Mouse (Mus musculus): ENCODE measurements around the gene Zg16. TPM values are rescaled to one million over a fixed set of nuclear protein-coding genes. Genes with fewer than 3 reads are reported as not detected.

The Zg16 gene
- polyA plus RNA-seq, 1 experiment = not detected

GRCm38 (mm10) chr7:127084794-127085193 lies 2.3 kb downstream of the Zg16 start:
- Histone ChIP-seq H3K4me3 (ENCODE audit: low read depth, low read length) (no peak overlapping the region), H3K9me3 (replicated peaks; ENCODE audit: control insufficient read depth, insufficient read depth, low read length, poor library complexity, severe bottlenecking) (no peaks in the 10 kb centered on the region), H3K4me1 (ENCODE audit: control insufficient read depth, insufficient read depth, low read length) (no peaks in the 10 kb centered on the region), H3K9ac (ENCODE audit: low read depth, poor library complexity, severe bottlenecking) (no peak overlapping the region), H3K36me3 (ENCODE audit: control insufficient read depth, insufficient read depth, low read length, poor library complexity, severe bottlenecking) (no peaks in the 10 kb centered on the region), H3K27ac (ENCODE audit: insufficient read depth, low read length) (no peak overlapping the region), H3K27me3 (ENCODE audit: control insufficient read depth, insufficient read depth, low read length, poor library complexity, severe bottlenecking) (no peaks in the 10 kb centered on the region)
- no peak for TF ChIP-seq POLR2A (IDR thresholded peaks at IDR 0.05; ENCODE audit: insufficient read depth, low read length)
- TF ChIP-seq EP300 (IDR thresholded peaks at IDR 0.05; ENCODE audit: insufficient read depth, low read depth, low read length) = no peak

GRCm38 (mm10) chr7:127083689-127084088 lies 3.4 kb downstream of the Zg16 start:
- no peaks in the 10 kb centered on the region for H3K27me3 ChIP-seq (ENCODE audit: control insufficient read depth, insufficient read depth, low read length, poor library complexity, severe bottlenecking)
- no peak overlapping the region for H3K27ac ChIP-seq (ENCODE audit: insufficient read depth, low read length)
- TF ChIP-seq CTCF (IDR thresholded peaks at IDR 0.05; ENCODE audit: low read depth, low read length) = no peak
- no peak for TF ChIP-seq EP300 (IDR thresholded peaks at IDR 0.05; ENCODE audit: insufficient read depth, low read depth, low read length)
- no peak for TF ChIP-seq POLR2A (IDR thresholded peaks at IDR 0.05; ENCODE audit: insufficient read depth, low read length)
- no peaks in the 10 kb centered on the region for H3K4me1 ChIP-seq (ENCODE audit: control insufficient read depth, insufficient read depth, low read length)
- no peaks in the 10 kb centered on the region for H3K36me3 ChIP-seq (ENCODE audit: control insufficient read depth, insufficient read depth, low read length, poor library complexity, severe bottlenecking)
- H3K4me3 ChIP-seq (ENCODE audit: low read depth, low read length) = no peak overlapping the region
- H3K9ac ChIP-seq (ENCODE audit: low read depth, poor library complexity, severe bottlenecking) = no peak overlapping the region
- H3K9me3 ChIP-seq (replicated peaks; ENCODE audit: control insufficient read depth, insufficient read depth, low read length, poor library complexity, severe bottlenecking) = no peaks in the 10 kb centered on the region

GRCm38 (mm10) chr7:127082995-127083394 lies 4.1 kb downstream of the Zg16 start:
- Histone ChIP-seq H3K4me3 (ENCODE audit: low read depth, low read length) (no peak overlapping the region), H3K4me1 (ENCODE audit: control insufficient read depth, insufficient read depth, low read length) (no peaks in the 10 kb centered on the region), H3K36me3 (ENCODE audit: control insufficient read depth, insufficient read depth, low read length, poor library complexity, severe bottlenecking) (no peaks in the 10 kb centered on the region), H3K27ac (ENCODE audit: insufficient read depth, low read length) (no peak overlapping the region), H3K9ac (ENCODE audit: low read depth, poor library complexity, severe bottlenecking) (no peak overlapping the region), H3K9me3 (replicated peaks; ENCODE audit: control insufficient read depth, insufficient read depth, low read length, poor library complexity, severe bottlenecking) (no peaks in the 10 kb centered on the region), H3K27me3 (ENCODE audit: control insufficient read depth, insufficient read depth, low read length, poor library complexity, severe bottlenecking) (no peaks in the 10 kb centered on the region)
- TF ChIP-seq CTCF (IDR thresholded peaks at IDR 0.05; ENCODE audit: low read depth, low read length) = no peak
- no peak for TF ChIP-seq EP300 (IDR thresholded peaks at IDR 0.05; ENCODE audit: insufficient read depth, low read depth, low read length)
- TF ChIP-seq POLR2A (IDR thresholded peaks at IDR 0.05; ENCODE audit: insufficient read depth, low read length) = no peak

- Histone ChIP-seq H3K4me1 (ENCODE audit: control insufficient read depth, insufficient read depth, low read length) (no peaks in the 10 kb centered on the region), H3K9me3 (replicated peaks; ENCODE audit: control insufficient read depth, insufficient read depth, low read length, poor library complexity, severe bottlenecking) (no peaks in the 10 kb centered on the region), H3K27ac (ENCODE audit: insufficient read depth, low read length) (no peak overlapping the region), H3K36me3 (ENCODE audit: control insufficient read depth, insufficient read depth, low read length, poor library complexity, severe bottlenecking) (no peaks in the 10 kb centered on the region), H3K27me3 (ENCODE audit: control insufficient read depth, insufficient read depth, low read length, poor library complexity, severe bottlenecking) (no peaks in the 10 kb centered on the region), H3K9ac (ENCODE audit: low read depth, poor library complexity, severe bottlenecking) (no peak overlapping the region), H3K4me3 (ENCODE audit: low read depth, low read length) (no peak overlapping the region)
- TF ChIP-seq POLR2A (IDR thresholded peaks at IDR 0.05; ENCODE audit: insufficient read depth, low read length) = no peak
- no peak for TF ChIP-seq EP300 (IDR thresholded peaks at IDR 0.05; ENCODE audit: insufficient read depth, low read depth, low read length)
- no peak for TF ChIP-seq CTCF (IDR thresholded peaks at IDR 0.05; ENCODE audit: low read depth, low read length)
Observed at GRCm38 (mm10) chr7:127082271-127082670, 4.9 kb downstream of the Zg16 start.

- H3K4me1 ChIP-seq (ENCODE audit: control insufficient read depth, insufficient read depth, low read length) = no peaks in the 10 kb centered on the region
- no peaks in the 10 kb centered on the region for H3K9me3 ChIP-seq (replicated peaks; ENCODE audit: control insufficient read depth, insufficient read depth, low read length, poor library complexity, severe bottlenecking)
- H3K36me3 ChIP-seq (ENCODE audit: control insufficient read depth, insufficient read depth, low read length, poor library complexity, severe bottlenecking) = no peaks in the 10 kb centered on the region
- H3K4me3 ChIP-seq (ENCODE audit: low read depth, low read length) = no peak overlapping the region
- no peak for TF ChIP-seq EP300 (IDR thresholded peaks at IDR 0.05; ENCODE audit: insufficient read depth, low read depth, low read length)
- no peak for TF ChIP-seq POLR2A (IDR thresholded peaks at IDR 0.05; ENCODE audit: insufficient read depth, low read length)
- no peak for TF ChIP-seq CTCF (IDR thresholded peaks at IDR 0.05; ENCODE audit: low read depth, low read length)
- no peak overlapping the region for H3K27ac ChIP-seq (ENCODE audit: insufficient read depth, low read length)
- H3K27me3 ChIP-seq (ENCODE audit: control insufficient read depth, insufficient read depth, low read length, poor library complexity, severe bottlenecking) = no peaks in the 10 kb centered on the region
- H3K9ac ChIP-seq (ENCODE audit: low read depth, poor library complexity, severe bottlenecking) = no peak overlapping the region
Observed at GRCm38 (mm10) chr7:127080045-127080444, 7.1 kb downstream of the Zg16 start.

- H3K9ac ChIP-seq (ENCODE audit: low read depth, poor library complexity, severe bottlenecking) = no peak overlapping the region
- no peaks in the 10 kb centered on the region for H3K27me3 ChIP-seq (ENCODE audit: control insufficient read depth, insufficient read depth, low read length, poor library complexity, severe bottlenecking)
- TF ChIP-seq POLR2A (IDR thresholded peaks at IDR 0.05; ENCODE audit: insufficient read depth, low read length) (no peak), CTCF (IDR thresholded peaks at IDR 0.05; ENCODE audit: low read depth, low read length) (peak; percentile 27), EP300 (IDR thresholded peaks at IDR 0.05; ENCODE audit: insufficient read depth, low read depth, low read length) (no peak)
- H3K9me3 ChIP-seq (replicated peaks; ENCODE audit: control insufficient read depth, insufficient read depth, low read length, poor library complexity, severe bottlenecking) = no peaks in the 10 kb centered on the region
- no peaks in the 10 kb centered on the region for H3K36me3 ChIP-seq (ENCODE audit: control insufficient read depth, insufficient read depth, low read length, poor library complexity, severe bottlenecking)
- no peaks in the 10 kb centered on the region for H3K4me1 ChIP-seq (ENCODE audit: control insufficient read depth, insufficient read depth, low read length)
- H3K27ac ChIP-seq (ENCODE audit: insufficient read depth, low read length) = no peak overlapping the region
- no peak overlapping the region for H3K4me3 ChIP-seq (ENCODE audit: low read depth, low read length)
Observed at GRCm38 (mm10) chr7:127077692-127078091, 9.4 kb downstream of the Zg16 start.

Measured in ES-Bruce4 (cell line).